Mouse (Mus musculus): ENCODE measurements around the gene Exoc4. TPM values are rescaled to one million over a fixed set of nuclear protein-coding genes. Genes with fewer than 3 reads are reported as not detected.

Exoc4 gene
- polyA plus RNA-seq, 1 experiment: 7.7 TPM

DNA sequence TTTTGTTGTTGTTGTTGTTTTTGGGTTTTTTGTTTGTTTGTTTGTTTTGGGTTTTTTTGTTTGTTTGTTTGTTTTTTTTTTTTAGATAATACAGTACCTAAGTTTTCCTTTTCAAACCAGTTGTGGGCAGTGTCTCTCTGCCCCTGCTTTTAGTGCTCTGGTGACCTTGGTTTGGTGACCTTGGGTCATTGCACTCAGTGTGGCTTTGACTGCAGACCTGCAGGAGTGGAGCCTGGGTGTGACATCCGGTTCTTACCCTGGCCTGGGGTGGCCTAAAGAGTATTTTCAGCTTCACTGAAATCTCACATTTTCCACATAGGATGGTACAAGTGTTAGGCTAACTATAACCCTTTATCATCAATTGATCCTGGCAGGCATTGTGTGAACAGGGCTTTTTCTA, 371.8 kb downstream of the Exoc4 start:
- TF ChIP-seq GATA1 (IDR thresholded peaks at IDR 0.05; ENCODE audit: low read length): no peak

DNA sequence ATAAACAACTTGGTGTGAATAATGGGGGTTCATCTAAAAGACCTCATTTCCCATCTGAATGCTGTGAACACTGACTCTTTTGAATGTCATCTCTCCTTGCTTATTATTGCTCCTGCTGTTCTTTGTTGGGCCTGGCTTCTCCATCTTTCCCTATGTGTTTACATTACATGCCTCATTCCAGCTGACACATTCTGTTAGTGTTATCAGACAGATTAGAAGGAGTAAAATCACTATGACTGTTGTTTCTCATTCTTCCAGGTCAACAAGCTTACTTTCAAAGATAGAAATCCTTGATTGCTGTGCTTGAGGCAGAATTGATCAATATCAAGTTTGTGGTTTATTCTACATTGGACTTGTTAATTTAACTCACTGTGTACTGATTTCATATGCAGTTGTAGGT, 377.0 kb downstream of the Exoc4 start:
- TF ChIP-seq GATA1 (IDR thresholded peaks at IDR 0.05; ENCODE audit: low read length): no peak

DNA sequence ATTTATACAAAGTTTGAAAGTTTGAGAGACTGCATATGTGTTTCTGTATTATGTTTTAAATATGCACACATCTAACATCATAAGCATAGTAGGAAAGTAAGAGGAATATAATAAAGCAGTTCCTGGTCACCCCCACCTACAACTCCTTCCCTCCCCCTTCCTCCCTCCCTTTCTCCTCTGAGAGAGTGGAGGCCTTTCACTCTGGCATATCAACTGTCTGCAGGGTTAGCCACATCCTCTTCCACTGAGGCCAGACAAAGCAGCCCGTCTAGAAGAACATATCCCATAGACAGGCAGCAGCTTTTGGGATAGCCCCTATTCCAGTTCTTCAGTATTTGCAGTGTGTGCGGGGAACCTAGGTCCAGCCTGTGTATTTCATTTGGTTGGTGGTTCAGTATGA, 382.2 kb downstream of the Exoc4 start:
- TF ChIP-seq GATA1 (IDR thresholded peaks at IDR 0.05; ENCODE audit: low read length): no peak

DNA sequence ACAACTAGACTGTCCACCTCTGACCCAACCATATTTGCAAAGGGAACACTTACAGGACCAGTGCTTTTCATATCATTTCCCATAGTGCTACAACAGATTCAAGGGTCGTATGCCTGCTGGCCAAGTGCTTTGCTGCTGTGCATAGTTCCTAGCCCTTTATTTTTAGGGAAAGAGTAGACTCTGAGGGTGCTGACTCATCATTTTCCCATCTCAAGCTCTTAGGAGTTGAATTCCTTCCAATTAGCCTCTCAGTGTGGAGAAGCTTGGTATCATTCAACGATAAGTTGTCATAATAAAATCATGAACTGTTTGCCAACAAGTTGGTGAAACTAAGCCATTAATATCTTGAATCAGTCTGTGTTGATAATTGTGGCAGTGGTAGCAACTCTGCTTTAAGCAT, 388.3 kb downstream of the Exoc4 start:
- TF ChIP-seq GATA1 (IDR thresholded peaks at IDR 0.05; ENCODE audit: low read length): no peak

DNA sequence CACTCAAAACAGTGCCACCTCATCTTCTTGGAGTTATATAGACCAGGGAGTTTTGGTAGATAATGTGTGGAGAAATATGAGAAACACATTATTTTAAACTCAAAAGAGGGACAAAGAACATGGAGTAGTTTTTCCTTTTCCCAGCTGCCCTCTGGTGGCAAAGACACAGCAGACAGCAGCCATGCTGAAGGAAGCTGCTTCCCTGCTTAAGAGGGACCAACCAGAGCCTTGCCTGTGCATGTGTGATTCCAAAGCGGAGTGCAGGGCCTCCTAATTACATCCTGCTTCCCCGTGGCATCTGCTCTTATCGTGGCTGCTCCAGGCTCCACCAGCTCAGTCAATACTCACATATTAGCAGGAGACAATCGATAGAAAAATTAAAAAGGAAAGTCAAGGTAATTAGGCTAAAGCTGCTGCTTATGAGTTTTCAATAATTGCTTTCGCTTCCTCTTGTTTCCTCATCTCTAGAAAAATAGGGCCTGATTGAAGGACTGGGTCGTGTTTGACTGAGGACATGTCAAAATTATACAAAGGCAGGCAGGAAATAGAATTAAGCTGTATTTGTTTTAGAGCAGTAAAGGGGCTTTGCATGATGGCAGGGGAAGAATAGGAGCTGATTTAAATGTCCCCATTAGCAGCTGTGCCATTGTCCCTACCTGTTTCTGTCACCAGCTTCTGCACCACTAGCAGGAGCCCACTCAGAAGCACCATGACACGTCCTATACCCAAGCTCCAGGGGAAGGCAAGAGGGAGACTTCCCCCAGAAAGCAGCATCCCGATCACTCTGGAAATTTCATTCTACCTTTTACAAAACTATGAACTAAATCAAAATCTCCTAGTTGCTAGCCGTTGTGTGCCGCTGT, 433.1 kb downstream of the Exoc4 start:
- TF ChIP-seq GATA1 (IDR thresholded peaks at IDR 0.05; ENCODE audit: low read length): no peak

DNA sequence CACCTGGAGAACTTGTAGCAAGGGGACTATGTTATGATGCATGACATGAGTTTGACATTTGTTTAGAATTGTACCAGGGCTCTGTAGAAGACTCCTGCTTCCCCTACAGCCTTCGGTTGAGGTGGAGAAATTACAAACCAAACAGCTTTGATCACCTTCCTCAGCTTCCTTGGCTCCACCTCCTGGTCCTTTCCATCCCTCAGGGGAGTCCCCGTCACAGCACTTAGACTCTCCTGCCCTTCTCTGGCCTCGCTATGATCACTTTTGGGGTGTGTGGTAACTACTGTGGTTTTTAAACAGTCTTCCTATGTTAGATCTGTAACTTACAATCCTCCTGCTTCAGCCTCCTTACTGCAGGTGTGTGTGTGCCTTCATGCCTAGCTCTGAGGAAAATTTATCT, 434.6 kb downstream of the Exoc4 start:
- TF ChIP-seq GATA1 (IDR thresholded peaks at IDR 0.05; ENCODE audit: low read length): no peak

DNA sequence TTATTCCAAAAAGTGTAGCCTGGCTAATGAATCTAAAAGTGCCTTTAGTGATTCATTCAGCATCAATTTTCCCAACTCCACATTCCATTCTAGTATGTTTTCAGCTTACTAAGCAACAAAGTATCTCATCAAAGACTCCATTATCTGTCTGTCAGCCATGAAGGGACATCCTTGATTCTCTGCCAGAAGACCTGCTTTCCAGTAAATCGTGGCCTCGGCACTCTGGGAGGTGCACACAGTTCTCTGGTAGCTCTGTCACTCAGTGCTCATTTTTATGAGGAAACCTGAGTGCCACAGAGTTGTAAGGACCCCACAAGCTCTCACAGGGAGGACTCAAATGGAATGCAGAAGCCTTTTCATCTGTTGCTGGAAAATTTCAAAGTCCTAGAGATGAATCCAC, 436.4 kb downstream of the Exoc4 start:
- TF ChIP-seq GATA1 (IDR thresholded peaks at IDR 0.05; ENCODE audit: low read length): no peak

DNA sequence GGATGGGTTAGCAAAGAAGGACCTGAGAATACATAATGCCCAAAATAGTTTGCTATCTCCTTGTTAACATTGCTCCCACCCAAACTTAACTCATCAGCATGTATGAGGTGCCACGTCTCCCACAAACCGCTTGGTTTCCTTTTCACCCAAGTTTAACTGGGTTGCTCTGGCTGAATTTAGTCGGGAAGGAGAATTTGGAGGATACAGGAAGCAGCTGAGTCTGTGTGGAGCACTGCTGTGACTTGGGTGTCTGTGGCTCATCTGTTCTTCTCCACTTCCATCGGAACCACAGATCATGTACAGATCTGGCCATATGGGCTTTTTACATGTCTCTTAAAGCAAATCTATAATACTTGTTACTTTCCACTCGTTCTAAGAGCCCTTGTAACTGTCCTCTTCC, 441.7 kb downstream of the Exoc4 start:
- no peak for TF ChIP-seq GATA1 (IDR thresholded peaks at IDR 0.05; ENCODE audit: low read length)

DNA sequence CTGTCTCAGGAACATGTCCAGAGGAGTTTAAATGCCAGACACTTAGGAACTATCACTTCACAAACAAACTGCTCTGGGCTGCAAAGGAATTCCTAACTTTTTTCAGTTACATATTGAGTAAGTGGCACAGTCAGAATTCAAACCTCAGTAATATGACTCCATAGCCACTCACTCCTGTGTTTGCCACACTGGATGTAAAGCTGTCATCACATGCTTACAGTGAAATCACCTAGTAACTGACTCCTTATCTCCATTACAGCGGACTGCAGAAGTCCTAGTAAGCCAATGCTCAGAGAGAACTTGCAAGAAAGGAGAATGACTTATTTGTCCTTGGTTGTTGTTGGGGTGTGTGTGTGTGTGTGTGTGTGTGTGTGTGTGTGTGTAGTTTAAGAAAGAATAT, 448.1 kb downstream of the Exoc4 start:
- no peak for TF ChIP-seq GATA1 (IDR thresholded peaks at IDR 0.05; ENCODE audit: low read length)

DNA sequence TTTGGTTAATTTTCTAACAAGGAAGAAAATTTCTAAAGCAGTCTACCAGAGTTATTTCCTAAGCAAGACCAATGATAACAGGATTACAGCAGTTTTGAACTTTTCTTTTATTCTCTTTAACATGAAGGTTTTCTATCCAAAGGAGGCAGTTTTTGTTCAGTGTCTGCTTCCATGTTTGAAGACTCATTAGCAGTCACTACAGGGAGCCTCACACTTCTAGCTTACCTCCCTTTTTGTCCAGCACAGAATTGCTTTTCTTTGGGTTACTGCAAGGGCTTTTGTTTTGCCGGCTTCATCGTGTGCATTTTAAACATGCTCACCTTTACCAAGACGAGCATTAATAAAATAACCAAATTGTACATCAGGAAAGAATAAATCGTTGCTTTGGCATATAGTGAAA, 460.0 kb downstream of the Exoc4 start:
- no peak for TF ChIP-seq GATA1 (IDR thresholded peaks at IDR 0.05; ENCODE audit: low read length)

DNA sequence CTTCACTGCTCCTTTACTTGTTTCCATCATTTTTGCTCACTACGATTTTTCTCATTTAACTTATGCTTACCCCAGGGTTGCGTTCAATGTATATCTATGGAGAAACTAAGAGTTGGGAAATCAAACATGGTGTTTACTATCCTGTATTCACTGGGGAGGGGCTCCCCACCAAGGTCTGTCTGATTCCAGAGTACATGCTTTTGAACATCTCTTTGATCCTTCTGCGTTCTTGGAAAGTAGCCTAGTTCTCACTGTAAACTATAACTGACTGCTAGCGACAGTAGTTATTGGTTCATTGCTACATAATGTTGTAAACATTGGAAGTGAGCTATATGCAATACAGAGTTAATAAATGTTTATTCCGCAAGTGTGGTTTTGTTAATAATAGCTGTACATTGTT, 460.5 kb downstream of the Exoc4 start:
- no peak for TF ChIP-seq GATA1 (IDR thresholded peaks at IDR 0.05; ENCODE audit: low read length)

DNA sequence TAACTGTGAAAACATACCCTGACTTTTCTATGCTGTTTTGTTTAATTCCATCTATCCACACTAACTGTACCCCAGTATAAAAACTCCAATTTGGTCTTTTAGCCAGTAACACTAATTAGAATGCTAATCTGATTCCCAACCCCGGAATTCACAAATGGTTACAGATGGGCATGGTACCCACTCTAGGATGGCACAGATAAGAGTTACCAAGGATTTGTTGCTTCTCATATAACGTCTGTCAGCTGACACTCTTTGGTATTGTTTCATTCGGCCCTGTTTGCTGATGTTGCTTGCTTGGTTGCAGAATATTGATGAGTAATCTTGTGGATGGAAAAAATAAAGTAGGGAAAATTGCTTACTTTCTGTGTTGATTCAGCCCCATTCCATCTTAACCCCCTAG, 462.9 kb downstream of the Exoc4 start:
- no peak for TF ChIP-seq GATA1 (IDR thresholded peaks at IDR 0.05; ENCODE audit: low read length)

DNA sequence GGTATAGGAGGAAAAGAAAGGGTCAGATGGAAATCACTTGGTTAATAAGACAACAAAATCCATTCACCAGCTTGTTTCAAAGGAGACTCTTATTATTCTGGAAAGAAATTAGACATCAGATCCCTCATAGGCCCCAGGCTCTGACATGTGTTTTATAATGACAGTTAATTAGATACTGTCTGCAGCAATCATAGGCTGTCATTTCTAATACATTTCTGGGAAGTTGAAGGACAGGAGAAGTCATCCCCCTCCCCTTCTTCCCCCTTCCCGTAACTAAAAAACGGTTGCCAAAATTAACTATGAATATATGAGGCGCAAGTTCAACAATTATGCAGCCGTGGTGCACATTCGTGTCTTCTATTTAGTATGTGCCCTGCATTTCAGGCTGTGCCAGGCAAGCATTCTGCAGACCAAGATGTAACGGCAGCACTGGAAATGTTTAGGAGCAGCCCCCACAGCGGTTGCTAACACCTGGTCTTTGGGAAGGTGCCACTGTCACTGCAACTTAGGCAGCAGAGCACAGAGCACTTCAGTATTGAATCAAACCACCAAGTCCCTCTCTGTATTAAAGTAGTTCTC, 463.7 kb downstream of the Exoc4 start:
- TF ChIP-seq GATA1 (IDR thresholded peaks at IDR 0.05; ENCODE audit: low read length): no peak

DNA sequence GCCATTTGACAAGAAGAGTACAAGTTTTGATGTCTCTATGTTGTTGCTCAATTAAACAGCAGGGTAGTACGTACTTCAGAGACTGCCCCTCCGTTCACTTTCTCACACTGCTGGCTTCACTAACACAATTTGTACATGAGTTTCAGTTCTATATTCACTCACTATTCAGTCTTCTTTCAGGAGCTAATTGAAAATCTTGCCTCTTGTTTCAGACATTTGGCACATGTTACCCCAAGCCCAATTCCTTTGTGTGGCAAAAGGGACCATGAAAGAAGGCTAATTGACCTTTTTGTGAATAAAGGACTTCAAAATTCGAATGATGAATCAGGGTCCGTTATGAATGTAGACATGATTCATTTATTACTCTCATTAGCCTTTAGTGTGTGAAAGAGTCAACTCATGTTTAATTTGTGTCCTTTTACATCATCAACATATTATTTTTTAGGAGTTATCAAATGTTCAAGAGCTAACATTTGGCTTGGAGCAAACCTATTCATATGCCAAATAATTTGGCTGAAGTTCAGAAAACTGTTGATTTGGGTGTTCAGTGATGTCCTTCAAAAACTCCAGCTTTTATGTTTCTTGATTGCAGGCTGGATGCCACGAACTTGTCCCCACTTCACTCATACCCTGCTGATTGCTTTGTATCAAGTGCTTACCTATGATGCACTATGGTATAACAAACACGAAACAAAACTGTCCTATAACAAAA, 467.5 kb downstream of the Exoc4 start:
- no peak for TF ChIP-seq GATA1 (IDR thresholded peaks at IDR 0.05; ENCODE audit: low read length)

DNA sequence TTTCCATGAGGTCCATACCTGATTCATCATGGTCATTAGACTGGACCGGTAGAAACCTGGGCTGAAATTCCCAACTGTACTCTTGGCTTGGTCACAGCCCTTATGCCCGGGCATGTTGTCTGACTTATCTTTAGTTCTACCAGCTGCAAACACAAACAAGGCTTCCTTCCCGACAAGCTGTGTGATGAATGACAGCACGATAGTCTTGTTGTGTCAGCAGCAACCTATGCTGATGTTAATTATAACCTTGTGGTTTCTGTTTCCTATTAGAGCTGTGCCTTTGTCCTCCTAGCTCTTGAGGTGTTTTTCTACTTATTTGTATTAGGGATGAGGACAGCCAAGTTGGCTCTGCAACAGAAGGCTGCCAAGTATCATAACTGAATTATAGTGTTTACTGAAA, 472.3 kb downstream of the Exoc4 start:
- no peak for TF ChIP-seq GATA1 (IDR thresholded peaks at IDR 0.05; ENCODE audit: low read length)

DNA sequence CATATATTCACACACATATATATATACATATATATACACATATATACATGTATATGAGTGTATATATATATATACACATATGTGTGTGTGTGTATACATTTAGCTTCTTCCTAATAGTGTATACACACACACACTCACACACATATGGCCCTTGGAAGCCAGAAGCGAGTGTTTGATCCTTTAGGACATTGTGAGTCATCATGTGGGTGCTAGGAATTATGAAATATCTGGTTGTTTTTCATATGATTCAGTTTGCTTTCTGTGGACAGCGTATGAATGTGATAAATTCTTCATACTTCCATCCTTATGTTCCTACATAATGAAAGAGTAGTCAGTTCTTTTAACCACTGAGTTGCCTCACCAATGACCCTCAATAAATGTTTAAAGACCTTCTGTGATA, 473.9 kb downstream of the Exoc4 start:
- TF ChIP-seq GATA1 (IDR thresholded peaks at IDR 0.05; ENCODE audit: low read length): no peak

DNA sequence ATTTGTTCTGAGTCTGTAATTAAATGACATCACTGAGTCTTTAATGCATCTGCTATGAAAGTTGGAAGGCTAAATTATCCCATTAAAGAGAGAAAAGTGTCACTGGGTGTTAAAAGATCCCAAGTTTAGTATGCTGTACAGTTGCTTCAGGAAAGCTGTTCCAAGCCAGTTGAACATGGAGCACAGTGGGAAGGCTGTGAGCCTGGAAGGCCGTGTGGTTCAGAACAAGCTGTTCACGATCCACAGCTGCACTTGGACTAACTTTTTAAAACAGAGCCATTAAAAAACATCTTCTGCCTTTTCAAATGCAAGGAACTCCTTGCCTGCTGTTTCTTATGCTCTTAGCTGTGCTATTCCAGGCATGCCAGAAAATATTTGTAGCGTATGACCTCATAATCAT, 475.7 kb downstream of the Exoc4 start:
- no peak for TF ChIP-seq GATA1 (IDR thresholded peaks at IDR 0.05; ENCODE audit: low read length)

Measured in G1E-ER4 (cell line).